Mouse (Mus musculus) CH12.LX (cell line): ENCODE results near the gene Mrnip.

Experiments used
- EP300 ChIP-seq: IDR thresholded peaks from 2 replicates; pipeline ENCODE4 v1.6.1; 2011; ENCODE audit warnings: low read length, improper control_type of control experiment
- SMC3 ChIP-seq: IDR thresholded peaks from 2 replicates; pipeline ENCODE4 v1.6.1; 2011; ENCODE audit warnings: low read depth, low read length, improper control_type of control experiment
- TBP ChIP-seq: conservative IDR thresholded peaks from 2 replicates; pipeline ENCODE4 v1.6.1; 2011; ENCODE audit warnings: low read depth, low read length, improper control_type of control experiment

DNA sequence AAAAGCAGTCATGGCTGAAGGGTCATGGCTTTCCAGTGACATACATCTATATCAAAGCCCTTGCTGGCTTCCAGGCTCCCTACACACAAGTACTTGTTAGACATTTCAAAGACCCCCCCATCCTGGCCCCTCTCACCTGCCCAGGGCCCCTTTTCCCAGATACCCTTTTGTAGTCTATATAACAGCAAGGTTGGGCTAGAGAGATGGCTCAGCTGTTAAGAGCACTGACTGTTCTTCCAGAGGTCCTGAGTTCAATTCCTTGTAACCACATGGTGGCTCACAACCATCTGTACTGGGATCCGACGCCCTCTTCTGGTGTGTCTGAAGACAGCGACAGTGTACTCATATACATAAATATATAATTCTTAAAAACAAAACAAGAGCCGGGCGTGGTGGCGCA lies 40.4 kb downstream of the Mrnip start:
- TF ChIP-seq TBP, result no peak
- TF ChIP-seq SMC3, result no peak
- no peak for TF ChIP-seq EP300
